Mouse (Mus musculus): ENCODE results near the gene D430041D05Rik. TPM values are rescaled to one million over a fixed set of nuclear protein-coding genes. Genes with fewer than 3 reads are reported as not detected.
A peak's percentile ranks its signal among the peaks of the same experiment; 100 is the strongest.

Gene D430041D05Rik
- total and polyA plus RNA-seq, 2 experiments from 2014 or later: 7.6 to 45.8 TPM

GRCm38 (mm10) chr2:104319443-104319842 lies 91.4 kb downstream of the D430041D05Rik start:
- no peak for TF ChIP-seq CTCF (IDR thresholded peaks at IDR 0.05; ENCODE audit: low read depth)
- H3K4me3 ChIP-seq (ENCODE audit: low read length): no peak overlapping the region
- 0 out of 2 replicates have a peak overlapping the region, but pooled peaks have one; percentile 54 for H3K27ac ChIP-seq
- H3K4me2 ChIP-seq (ENCODE audit: low read depth, low read length): no peak overlapping the region
- H3K9ac ChIP-seq (replicated peaks; ENCODE audit: low read length): no peak overlapping the region
- no peaks in the 10 kb centered on the region for H3K36me3 ChIP-seq (ENCODE audit: insufficient read depth, low read length)
- ATAC-seq (no peak), DNase-seq (ENCODE audit: low spot score) (no peak)
- peaks cover 16% of the 10 kb centered on the region for H3K4me1 ChIP-seq (ENCODE audit: insufficient read depth, low read length)
- H3K27me3 ChIP-seq (ENCODE audit: insufficient read depth, low read length): no peaks in the 10 kb centered on the region
- WGBS: 96% methylated on average over 10 of the region's 10 CpGs
- H3K9me3 ChIP-seq (ENCODE audit: low read length): no peaks in the 10 kb centered on the region

GRCm38 (mm10) chr2:104318881-104319280 lies 91.9 kb downstream of the D430041D05Rik start:
- Histone ChIP-seq H3K9ac (replicated peaks; ENCODE audit: low read length) (no peak overlapping the region), H3K27me3 (ENCODE audit: insufficient read depth, low read length) (no peaks in the 10 kb centered on the region), H3K4me3 (ENCODE audit: low read length) (no peak overlapping the region), H3K27ac (peak overlapping the region; percentile 54; the same call in 1 of the 2 replicates), H3K4me1 (ENCODE audit: insufficient read depth, low read length) (peaks cover 16% of the 10 kb centered on the region), H3K9me3 (ENCODE audit: low read length) (no peaks in the 10 kb centered on the region), H3K36me3 (ENCODE audit: insufficient read depth, low read length) (no peaks in the 10 kb centered on the region), H3K4me2 (ENCODE audit: low read depth, low read length) (no peak overlapping the region)
- 33% methylated on average over 8 of the region's 8 CpGs for WGBS
- no peak for TF ChIP-seq CTCF (IDR thresholded peaks at IDR 0.05; ENCODE audit: low read depth)
- ATAC-seq (peak; percentile 85), DNase-seq (ENCODE audit: low spot score) (peak; percentile 72)

GRCm38 (mm10) chr2:104318259-104318658 lies 92.6 kb downstream of the D430041D05Rik start:
- peak; percentile 30 for ATAC-seq
- no peaks in the 10 kb centered on the region for H3K36me3 ChIP-seq (ENCODE audit: insufficient read depth, low read length)
- no peak overlapping the region for H3K4me3 ChIP-seq (ENCODE audit: low read length)
- peak overlapping the region; percentile 54 for H3K27ac ChIP-seq
- no peak for TF ChIP-seq CTCF (IDR thresholded peaks at IDR 0.05; ENCODE audit: low read depth)
- H3K4me2 ChIP-seq (ENCODE audit: low read depth, low read length): no peak overlapping the region
- H3K9ac ChIP-seq (replicated peaks; ENCODE audit: low read length): no peak overlapping the region
- H3K9me3 ChIP-seq (ENCODE audit: low read length): no peaks in the 10 kb centered on the region
- peaks cover 16% of the 10 kb centered on the region for H3K4me1 ChIP-seq (ENCODE audit: insufficient read depth, low read length)
- WGBS: 43% methylated on average over 2 of the region's 2 CpGs
- H3K27me3 ChIP-seq (ENCODE audit: insufficient read depth, low read length): no peaks in the 10 kb centered on the region
- no peak for DNase-seq (ENCODE audit: low spot score)

GRCm38 (mm10) chr2:104317631-104318030 lies 93.2 kb downstream of the D430041D05Rik start:
- no peak for TF ChIP-seq CTCF (IDR thresholded peaks at IDR 0.05; ENCODE audit: low read depth)
- Histone ChIP-seq H3K4me1 (ENCODE audit: insufficient read depth, low read length) (peaks cover 16% of the 10 kb centered on the region), H3K4me3 (ENCODE audit: low read length) (no peak overlapping the region), H3K27ac (peak overlapping the region; percentile 54; the same call in 1 of the 2 replicates), H3K4me2 (ENCODE audit: low read depth, low read length) (no peak overlapping the region), H3K9ac (replicated peaks; ENCODE audit: low read length) (no peak overlapping the region), H3K36me3 (ENCODE audit: insufficient read depth, low read length) (no peaks in the 10 kb centered on the region), H3K27me3 (ENCODE audit: insufficient read depth, low read length) (no peaks in the 10 kb centered on the region), H3K9me3 (ENCODE audit: low read length) (no peaks in the 10 kb centered on the region)
- peak; percentile 38 for DNase-seq (ENCODE audit: low spot score)
- no peak for ATAC-seq
- 57% methylated on average over 6 of the region's 6 CpGs for WGBS

GRCm38 (mm10) chr2:104316483-104316882 lies 94.3 kb downstream of the D430041D05Rik start:
- 40% methylated on average over 8 of the region's 8 CpGs for WGBS
- H3K9me3 ChIP-seq (ENCODE audit: low read length): no peaks in the 10 kb centered on the region
- peaks cover 16% of the 10 kb centered on the region for H3K4me1 ChIP-seq (ENCODE audit: insufficient read depth, low read length)
- no peak overlapping the region for H3K9ac ChIP-seq (replicated peaks; ENCODE audit: low read length)
- no peaks in the 10 kb centered on the region for H3K36me3 ChIP-seq (ENCODE audit: insufficient read depth, low read length)
- H3K27ac ChIP-seq: no peak overlapping the region
- DNase-seq (ENCODE audit: low spot score): peak; percentile 56
- H3K4me2 ChIP-seq (ENCODE audit: low read depth, low read length): no peak overlapping the region
- TF ChIP-seq CTCF (IDR thresholded peaks at IDR 0.05; ENCODE audit: low read depth): no peak
- no peak for ATAC-seq
- no peaks in the 10 kb centered on the region for H3K27me3 ChIP-seq (ENCODE audit: insufficient read depth, low read length)
- no peak overlapping the region for H3K4me3 ChIP-seq (ENCODE audit: low read length)

- Histone ChIP-seq H3K4me2 (ENCODE audit: low read depth, low read length) (no peak overlapping the region), H3K27ac (no peak overlapping the region), H3K36me3 (ENCODE audit: insufficient read depth, low read length) (no peaks in the 10 kb centered on the region), H3K4me1 (ENCODE audit: insufficient read depth, low read length) (peaks cover 3% of the 10 kb centered on the region; the same call in 1 of the 2 replicates), H3K4me3 (ENCODE audit: low read length) (no peak overlapping the region), H3K9ac (replicated peaks; ENCODE audit: low read length) (no peak overlapping the region), H3K27me3 (ENCODE audit: insufficient read depth, low read length) (no peaks in the 10 kb centered on the region), H3K9me3 (ENCODE audit: low read length) (no peaks in the 10 kb centered on the region)
- ATAC-seq (no peak), DNase-seq (ENCODE audit: low spot score) (no peak)
- 71% methylated on average over 6 of the region's 6 CpGs for WGBS
- no peak for TF ChIP-seq CTCF (IDR thresholded peaks at IDR 0.05; ENCODE audit: low read depth)
Measured at GRCm38 (mm10) chr2:104313246-104313645, 97.6 kb downstream of the D430041D05Rik start.

GRCm38 (mm10) chr2:104307102-104307501 lies 103.7 kb downstream of the D430041D05Rik start:
- DNase-seq (ENCODE audit: low spot score) (no peak), ATAC-seq (no peak)
- Histone ChIP-seq H3K27me3 (ENCODE audit: insufficient read depth, low read length) (no peaks in the 10 kb centered on the region), H3K9ac (replicated peaks; ENCODE audit: low read length) (no peak overlapping the region), H3K36me3 (ENCODE audit: insufficient read depth, low read length) (no peaks in the 10 kb centered on the region), H3K4me2 (ENCODE audit: low read depth, low read length) (no peak overlapping the region), H3K4me1 (ENCODE audit: insufficient read depth, low read length) (no peaks in the 10 kb centered on the region), H3K4me3 (ENCODE audit: low read length) (no peak overlapping the region), H3K9me3 (ENCODE audit: low read length) (no peaks in the 10 kb centered on the region), H3K27ac (no peak overlapping the region)
- WGBS: 52% methylated on average over 4 of the region's 4 CpGs
- TF ChIP-seq CTCF (IDR thresholded peaks at IDR 0.05; ENCODE audit: low read depth): no peak

Data from hindbrain, postnatal 0 days (tissue).